Mouse (Mus musculus) stomach, postnatal 0 days (tissue): ENCODE measurements around the gene Col4a1.

ENCODE experiments used
- CTCF ChIP-seq: IDR thresholded peaks from 2 replicates; pipeline ENCODE4 v1.5.1; 2016; ENCODE audit warnings: antibody characterized with exemption, low read depth, mild to moderate bottlenecking, moderate library complexity
- EP300 ChIP-seq: optimal IDR thresholded peaks from 2 replicates; pipeline ENCODE3; 2016; ENCODE audit warnings: antibody characterized with exemption

DNA sequence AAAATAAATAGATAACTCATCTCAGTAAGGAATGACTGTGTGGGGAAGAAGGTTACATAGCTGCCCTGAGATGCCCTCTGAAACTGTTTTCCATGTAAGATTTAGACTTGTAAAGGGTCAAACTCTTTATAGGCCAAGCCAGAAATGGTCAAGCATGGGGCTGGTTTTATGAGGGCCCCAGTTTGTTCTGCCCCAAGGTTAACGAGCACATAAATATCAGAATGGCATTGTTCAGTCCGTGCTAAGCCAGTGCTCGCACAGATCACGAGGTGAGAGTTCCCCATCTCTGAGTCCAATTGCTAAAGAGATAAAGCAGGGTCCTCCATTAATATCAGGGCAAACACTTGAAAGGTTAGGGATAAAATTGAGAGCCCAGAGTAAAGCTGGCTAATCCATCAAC, 79.6 kb downstream of the Col4a1 start:
- no peak for TF ChIP-seq EP300
- TF ChIP-seq CTCF, result no peak
